Mouse (Mus musculus) right cerebral cortex, postnatal 25 days (tissue): ENCODE results near the gene Gm17482.

Experiments used
- DNase-seq: peaks from one replicate; pipeline ENCODE4 v3.0.0; 2022

Gene Gm17482

GRCm38 (mm10) chr6:115293877-115294276, 66.7 kb downstream of the Gm17482 start:
- DNase-seq: no peak

- no peak for DNase-seq
Observed at GRCm38 (mm10) chr6:115307134-115307533, 80.0 kb downstream of the Gm17482 start.
